ENCODE assay signal across 13 mouse cellular contexts in the genomic region with DNA sequence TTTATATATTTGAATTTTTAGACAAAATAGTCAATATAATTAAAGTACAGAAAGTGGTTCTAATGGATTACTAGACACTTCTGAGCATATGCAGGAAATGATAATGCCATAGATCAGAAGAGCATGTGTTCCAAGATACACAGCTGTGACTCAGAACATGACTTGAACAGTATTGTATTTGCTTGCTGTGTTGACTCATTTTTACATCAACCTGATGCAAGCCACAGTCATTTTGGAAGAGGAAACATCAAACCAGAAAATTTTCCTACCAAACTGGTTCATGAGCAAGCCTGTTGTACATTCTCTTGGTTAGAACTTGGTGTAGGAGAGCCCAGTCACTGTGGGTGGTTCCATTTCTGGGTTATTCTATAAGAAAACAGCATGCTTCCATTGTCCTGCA.
"Had no signal": no experiment of that assay in that cellular context is flagged by ENCODE, and none has a peak within 500 bp of the region (broad histone marks: within the 10 kb centered on the region; RNA-seq: fewer than 3 reads in every experiment).

No protein-coding gene starts in this region.

- DNase-seq: lung, adult 18-20 months; lung, embryonic 14.5 days; lung, postnatal 10 days; lung, postnatal 4 days; midbrain, embryonic 14.5 days; right cerebral cortex, postnatal 14 days; spleen, adult 18-20 months; thymus, adult 18-20 months; thymus, postnatal 14 days; thymus, postnatal 36 days had no signal

- H3K36me3 ChIP-seq: midbrain, embryonic 10.5 days; midbrain, embryonic 12.5 days; neural tube, embryonic 12.5 days had no signal

- H3K4me3 ChIP-seq: midbrain, embryonic 10.5 days; midbrain, embryonic 12.5 days; neural tube, embryonic 12.5 days had no signal

- H3K27me3 ChIP-seq: midbrain, embryonic 12.5 days; neural tube, embryonic 12.5 days had no signal

- H3K4me2 ChIP-seq: lung, embryonic 14.5 days; midbrain, embryonic 12.5 days; neural tube, embryonic 12.5 days had no signal
